Mouse (Mus musculus): ENCODE results near the gene Dnajb11.

The Dnajb11 gene

GRCm38 (mm10) chr16:22857431-22858113, at the start of gene Dnajb11, which contains the start of gene Tbccd1:
Dnajb11 (plus strand) TSS chr16:22857845.
Tbccd1 (minus strand) TSS chr16:22857669.
- peak; percentile 97 for DNase-seq (ENCODE audit: extremely low spot score, low spot score)

DNA sequence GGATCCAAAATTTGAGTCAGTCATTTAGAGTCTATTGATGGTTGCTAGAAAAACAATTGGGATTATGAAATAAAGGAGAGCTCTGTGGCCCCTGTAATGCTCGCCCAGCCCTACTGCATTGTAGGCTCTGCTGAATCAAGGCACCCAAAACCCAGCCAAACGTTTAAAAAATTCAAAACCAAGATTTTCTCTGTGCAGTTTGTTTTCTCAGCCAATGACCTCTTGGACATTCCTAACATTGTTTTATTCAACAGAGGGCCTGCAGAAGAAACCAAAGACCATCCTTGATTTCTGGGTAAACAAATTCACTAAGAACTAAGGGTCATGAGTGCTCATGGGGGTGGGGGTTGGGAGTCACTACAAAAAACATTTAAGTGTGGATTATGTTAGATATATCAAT, 46.2 kb upstream of the Dnajb11 start, which contains the start of gene Crygs:
Gene Crygs (minus strand): TSS at position 101 of the 400 bp plus-strand sequence.
- no peak for DNase-seq (ENCODE audit: extremely low spot score, low spot score)

DNA sequence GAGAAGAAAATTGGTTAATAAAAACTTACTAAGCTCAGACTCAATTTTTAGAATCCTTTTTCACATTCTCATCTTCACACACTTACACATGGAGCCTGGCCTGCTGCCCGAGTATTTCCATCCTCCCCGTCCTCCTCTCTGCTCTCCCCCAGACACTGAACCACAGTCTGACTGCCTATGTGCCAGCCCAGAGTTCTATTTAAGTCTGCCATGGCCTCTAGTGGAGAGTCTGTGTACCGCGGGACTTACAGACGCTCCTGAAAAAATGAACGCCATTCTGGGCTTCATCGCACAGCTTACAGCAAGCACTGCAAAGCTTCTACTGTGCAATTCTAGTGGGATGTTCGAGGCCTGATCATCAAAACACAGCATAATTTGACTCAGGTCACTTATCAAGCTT, 36.9 kb upstream of the Dnajb11 start:
- DNase-seq (ENCODE audit: extremely low spot score, low spot score), result no peak

DNA sequence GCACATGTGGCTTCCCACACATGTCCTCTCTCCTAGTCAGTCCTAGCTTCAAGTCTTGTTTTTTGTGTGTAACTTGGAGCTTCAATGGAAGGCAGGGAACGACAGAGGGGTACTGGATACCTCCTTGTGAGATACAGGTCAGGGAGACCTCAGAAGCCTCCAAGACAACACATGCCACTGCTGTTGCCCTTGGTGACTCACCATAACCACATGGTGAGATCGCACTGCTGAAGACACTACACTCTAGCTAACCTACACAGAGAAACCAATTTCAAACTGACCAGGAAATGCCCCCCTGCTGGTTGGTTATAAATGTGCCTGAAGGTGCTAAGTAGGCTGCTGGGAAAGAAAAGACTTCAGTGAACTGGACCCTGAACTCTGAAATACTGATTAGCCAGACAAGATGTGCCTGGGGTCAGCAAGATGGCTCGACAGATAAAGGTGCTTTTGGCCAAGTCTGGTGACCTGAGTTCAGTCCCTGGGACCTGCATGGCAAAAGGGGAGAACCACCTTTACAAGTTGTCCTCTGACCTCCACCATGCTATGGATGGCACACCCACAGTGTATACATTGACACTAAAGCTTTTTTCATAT, 24.6 kb upstream of the Dnajb11 start:
- no peak for DNase-seq (ENCODE audit: extremely low spot score, low spot score)

DNA sequence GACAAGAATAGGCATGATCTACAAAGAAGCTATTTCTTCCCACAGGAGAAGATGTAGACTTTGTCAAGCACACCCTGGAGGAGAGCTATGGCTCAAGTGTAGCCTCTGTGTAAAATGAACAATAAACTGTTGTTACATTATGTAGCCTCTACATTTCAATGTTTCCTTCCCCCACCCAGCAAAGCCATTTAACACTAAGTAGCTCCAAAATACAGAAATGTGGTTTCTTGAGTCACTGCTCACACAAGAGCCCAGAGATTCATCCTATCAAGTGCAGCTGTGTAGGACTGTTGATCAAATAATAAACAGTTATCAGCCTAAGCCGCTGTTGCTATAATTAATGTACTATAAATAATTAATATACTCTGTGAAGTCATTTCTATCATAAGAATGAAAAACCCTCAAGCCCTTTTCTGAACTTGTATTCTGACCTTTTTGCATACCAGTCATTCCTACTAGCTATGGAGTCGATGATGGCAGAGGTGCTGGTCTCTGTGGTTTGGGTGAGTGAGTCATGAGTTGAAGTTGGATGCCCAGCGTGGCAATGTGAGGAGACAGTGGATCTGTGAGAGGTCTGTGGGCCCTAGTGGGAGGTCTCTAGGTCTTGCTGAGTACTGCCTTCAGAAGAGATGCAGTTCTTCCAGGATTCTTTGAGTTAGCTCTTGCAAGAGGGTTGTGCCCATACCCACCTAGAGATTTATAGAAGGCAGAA, 18.3 kb upstream of the Dnajb11 start:
- no peak for DNase-seq (ENCODE audit: extremely low spot score, low spot score)

- DNase-seq (ENCODE audit: extremely low spot score, low spot score), result no peak
Measured at GRCm38 (mm10) chr16:22842871-22843270, 14.8 kb upstream of the Dnajb11 start.

DNA sequence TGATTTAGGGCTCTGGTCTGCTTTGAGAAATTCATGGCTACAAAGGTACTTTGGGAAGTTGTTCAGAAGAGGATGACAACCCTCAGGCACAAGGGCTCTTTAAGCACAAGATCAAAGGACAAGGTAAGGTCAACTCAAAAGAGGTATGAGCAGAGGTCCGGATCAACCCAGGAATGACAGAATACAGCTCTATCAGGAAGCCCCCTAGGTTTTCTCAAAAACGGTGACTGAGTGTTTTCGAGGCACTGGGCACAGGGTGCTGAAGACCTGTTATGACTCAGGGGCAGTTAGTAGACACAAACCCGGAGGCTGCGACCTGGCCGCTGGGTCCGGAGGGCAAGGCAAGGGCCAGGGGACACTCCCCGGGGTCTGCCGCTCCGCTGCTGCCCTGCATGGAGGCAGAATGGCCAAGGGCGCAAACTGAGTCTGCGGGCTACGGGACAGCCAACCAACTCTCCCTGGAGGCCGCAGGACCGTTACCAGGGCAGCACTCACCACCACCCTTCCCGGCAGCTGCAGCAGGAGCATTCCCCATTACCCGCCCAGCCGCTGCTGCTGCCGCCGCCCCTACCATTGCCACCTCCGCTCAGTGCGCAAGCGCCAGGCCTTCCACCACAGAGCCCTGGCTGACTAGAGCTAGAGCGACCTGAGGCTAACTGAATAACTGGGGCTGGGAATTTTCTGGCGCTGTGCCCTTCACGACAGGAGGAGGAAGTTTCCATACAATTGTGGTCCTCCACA, 13.4 kb upstream of the Dnajb11 start:
- DNase-seq (ENCODE audit: extremely low spot score, low spot score), result peak; percentile 78

GRCm38 (mm10) chr16:22844834-22845233, 12.8 kb upstream of the Dnajb11 start:
- DNase-seq (ENCODE audit: extremely low spot score, low spot score), result no peak

GRCm38 (mm10) chr16:22845481-22845880, 12.2 kb upstream of the Dnajb11 start:
- DNase-seq (ENCODE audit: extremely low spot score, low spot score), result no peak

GRCm38 (mm10) chr16:22847686-22848085, 10.0 kb upstream of the Dnajb11 start:
- no peak for DNase-seq (ENCODE audit: extremely low spot score, low spot score)

- no peak for DNase-seq (ENCODE audit: extremely low spot score, low spot score)
Measured at GRCm38 (mm10) chr16:22848331-22848730, 9.3 kb upstream of the Dnajb11 start.

DNA sequence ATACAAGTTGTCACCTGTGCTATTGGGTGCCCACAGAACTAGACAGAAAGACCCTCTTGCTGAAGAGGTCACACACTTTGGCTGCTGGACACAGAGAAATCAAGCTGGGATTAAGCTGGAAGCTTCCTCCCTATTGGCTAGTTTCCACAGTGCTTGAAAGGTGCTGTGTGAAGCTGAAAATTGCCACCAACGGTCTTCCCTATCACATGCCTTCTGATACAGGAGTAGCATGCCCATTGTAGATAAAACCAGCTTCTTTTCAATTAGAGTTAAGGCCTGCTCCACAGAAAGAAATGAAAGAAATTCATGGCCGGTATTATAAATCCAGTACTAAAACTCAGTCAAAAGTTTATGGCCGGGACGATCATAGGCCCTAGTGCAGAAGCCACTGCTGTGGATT, 4.9 kb upstream of the Dnajb11 start:
- no peak for DNase-seq (ENCODE audit: extremely low spot score, low spot score)

DNA sequence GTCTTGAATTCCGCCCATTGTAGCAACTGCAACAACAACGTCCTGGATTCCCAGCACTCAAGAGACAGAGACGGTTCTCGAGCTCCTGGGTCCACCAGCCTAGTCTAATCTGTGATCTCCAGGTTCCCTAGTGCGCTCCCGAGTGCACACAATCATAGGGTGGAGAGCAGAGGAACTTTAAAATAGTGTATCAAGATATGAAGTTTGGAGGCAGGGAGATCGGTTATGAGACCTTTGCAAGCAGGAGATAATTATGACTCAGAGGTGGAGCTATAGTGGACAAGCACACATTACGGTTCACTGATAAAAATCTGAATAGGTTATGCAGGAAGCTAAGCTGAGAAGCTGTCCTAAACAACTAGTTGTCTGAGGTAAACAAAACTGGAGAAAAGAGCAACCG, 872 bp upstream of the Dnajb11 start:
- DNase-seq (ENCODE audit: extremely low spot score, low spot score), result peak; percentile 15

DNA sequence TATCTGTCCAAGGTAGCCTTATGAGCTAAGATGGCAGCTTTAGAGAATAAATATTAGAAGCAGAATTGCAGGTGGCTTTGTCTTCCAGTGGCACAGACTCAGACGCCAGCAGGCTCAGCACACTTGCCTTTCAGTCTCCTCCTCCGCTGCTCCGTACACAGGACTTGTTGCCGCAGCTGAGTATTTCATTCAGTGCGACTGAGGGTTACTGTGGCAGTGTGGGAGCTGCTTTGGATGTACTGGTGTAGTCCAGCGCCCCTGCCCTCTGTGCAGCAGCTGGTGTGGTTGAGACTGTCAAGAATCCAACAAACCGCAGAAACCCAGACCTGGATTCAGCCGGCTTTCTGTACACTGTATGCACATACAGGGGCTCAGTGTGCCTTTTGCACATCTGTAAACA, 14.8 kb downstream of the Dnajb11 start:
- DNase-seq (ENCODE audit: extremely low spot score, low spot score), result no peak

DNA sequence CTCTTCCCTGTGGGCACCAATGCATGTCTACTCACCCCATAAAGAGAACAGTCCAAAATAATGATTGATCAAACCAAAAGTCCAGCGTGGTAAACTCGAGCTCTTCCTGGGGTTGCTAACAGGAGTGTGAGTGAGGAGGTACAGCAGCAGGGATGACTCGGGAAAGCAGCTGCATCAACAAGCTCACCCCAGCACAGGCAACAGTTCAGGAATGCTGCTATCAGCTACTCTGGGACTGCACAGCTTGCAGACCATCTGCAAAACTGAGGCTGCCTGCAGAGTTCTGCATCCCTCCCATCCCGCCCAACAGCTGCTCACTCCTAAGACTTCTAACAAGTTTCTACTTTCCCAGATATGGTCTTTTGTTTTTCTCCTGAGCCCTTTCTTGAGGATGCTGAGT, 15.7 kb downstream of the Dnajb11 start:
- DNase-seq (ENCODE audit: extremely low spot score, low spot score), result no peak

GRCm38 (mm10) chr16:22876218-22877043, 18.8 kb downstream of the Dnajb11 start:
- DNase-seq (ENCODE audit: extremely low spot score, low spot score), result peak; percentile 33

DNA sequence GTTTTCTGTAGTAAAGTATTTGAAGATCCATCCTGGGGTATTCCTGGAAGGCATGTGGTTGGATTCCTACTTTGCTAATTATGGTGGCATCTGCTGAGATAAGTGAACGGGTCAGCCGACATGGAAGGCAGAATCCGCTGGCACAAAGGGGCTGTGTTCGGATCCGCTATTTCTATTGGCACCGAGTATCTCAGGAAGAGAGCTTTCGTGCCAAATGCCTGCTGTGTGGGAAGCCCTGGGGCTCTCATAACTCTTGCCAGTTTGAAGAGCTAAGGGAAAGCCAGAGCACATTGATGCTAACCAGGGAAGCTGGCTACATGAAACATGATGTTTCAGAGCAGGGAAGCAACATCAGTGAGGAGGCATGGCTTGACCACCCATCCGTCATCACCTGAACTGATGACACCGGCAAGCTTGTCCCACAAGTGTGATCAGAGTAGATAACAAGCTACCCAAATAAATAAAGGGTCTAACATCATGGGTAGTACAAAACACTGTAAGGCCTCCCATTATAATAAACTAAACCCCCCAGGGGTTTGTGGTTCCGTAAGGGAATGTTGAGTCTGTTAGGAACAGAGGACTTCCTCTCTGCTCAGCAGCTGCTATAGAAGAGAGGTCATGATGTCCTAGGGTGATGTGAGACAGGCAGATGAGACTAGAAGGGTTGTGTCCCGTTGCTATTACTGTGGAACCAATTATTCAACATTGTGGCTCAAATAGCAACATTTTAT, 20.2 kb downstream of the Dnajb11 start:
- no peak for DNase-seq (ENCODE audit: extremely low spot score, low spot score)

DNA sequence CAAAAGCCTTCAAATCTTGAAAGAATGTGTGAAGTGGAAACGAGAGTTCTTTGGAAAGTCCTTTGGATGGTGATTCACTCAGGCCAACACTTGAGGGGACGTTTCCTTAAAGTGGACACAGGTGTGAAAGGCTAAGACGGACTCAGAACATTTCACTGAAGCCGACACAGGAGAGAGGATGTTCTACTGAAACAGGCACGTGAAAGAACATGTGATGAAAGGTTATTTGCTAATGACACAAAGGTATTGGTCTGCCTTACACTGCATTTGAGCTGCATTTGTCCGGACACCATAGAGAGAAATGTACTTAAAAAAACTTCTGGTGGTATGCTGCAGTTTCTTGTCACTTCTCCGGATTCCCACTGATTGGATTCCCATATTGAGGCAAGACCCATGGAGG, 21.1 kb downstream of the Dnajb11 start:
- no peak for DNase-seq (ENCODE audit: extremely low spot score, low spot score)

GRCm38 (mm10) chr16:22879945-22880595, 22.4 kb downstream of the Dnajb11 start:
- no peak for DNase-seq (ENCODE audit: extremely low spot score, low spot score)

DNA sequence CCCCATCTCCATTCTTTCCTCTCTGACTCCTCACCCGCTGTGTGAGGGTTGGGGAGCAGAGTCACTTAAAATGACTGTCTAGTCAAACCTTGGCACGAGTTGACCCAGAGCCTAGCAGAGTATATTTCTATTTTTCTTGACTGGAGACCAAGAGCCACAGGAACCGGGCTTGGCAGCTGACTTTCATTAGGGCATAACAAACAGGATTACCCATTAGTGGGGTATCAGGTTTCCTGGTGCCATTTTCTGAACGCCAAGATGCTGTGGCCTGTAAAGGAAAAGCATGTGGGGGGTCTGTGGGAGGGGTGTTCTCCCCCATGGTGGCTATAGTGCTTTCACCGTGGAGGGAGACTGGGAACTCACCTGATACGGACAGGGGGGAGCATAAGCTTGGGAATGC, 23.3 kb downstream of the Dnajb11 start:
- DNase-seq (ENCODE audit: extremely low spot score, low spot score), result peak; percentile 18
